Mouse (Mus musculus) T-helper 1 cell (primary cell): ENCODE results near the gene Sp7.

Source experiments
- in situ Hi-C: fragments of 300-600 bp; cut with MboI, MseI; formaldehyde crosslinking; loops from one replicate; pipeline ENCODE4 v1.15.1; 2025; ENCODE audit warnings: high pct_unique_total_duplicates

Gene Sp7

DNA sequence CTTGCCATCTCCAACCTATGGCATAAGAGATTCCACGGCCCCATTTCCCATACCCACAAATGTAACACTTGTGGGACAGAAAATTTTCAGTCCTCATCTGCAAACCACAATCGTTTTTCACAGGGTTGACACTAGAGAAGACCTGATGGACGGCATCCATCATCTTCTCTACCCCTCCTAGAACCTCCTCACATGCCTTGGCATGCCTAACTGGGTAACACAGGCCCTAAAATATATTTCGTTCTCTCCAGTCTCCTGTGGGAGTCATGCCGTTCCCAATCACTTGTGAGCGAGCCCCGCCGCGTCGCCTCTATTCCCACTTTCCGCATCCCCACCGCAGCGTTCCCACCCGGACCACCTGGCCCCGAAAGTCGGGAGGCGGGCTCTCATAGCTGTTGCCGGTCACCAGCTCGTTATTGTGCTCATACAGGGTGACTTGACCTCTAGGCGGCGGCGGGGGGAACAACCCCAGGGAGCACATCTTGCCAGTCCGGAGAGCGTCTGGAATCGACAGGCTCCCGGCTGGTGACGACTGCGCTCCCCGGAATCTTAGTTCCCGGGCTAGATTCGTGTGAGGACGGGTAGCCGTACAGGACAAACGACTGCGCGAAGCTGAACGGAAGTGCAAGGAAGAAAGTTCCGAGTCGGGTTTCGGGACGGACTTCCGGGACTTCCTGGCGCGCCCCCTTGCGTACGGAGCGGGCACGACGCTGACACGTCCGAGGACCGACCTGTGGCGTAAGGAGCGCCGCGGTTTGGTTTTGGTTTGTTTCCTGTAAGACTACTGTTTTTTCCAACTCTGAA, 16.6 kb downstream of the Sp7 start, which contains the start of gene Aaas:
Gene Aaas (minus strand): TSS at position 634 of the 804 bp plus-strand sequence.
- in situ Hi-C loops = no loop called here

DNA sequence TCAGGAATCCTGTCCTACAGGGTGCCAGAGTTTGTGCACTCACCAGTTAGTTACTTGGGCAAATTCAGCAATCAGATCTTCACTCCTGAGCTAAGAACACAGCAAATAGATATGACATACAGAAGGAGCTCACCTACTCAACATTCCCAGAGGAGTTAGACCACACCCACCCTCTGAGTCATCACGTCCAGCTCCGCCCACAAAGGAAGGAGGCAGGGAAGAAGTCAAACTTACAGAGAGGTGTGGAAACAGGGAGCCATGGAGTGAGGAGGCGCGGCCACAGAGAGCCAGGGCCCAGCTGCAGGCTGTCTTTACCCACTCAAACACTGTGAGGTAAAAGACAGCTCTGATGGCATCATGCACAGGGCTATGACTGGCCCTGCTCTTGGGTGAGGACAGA, 20.5 kb downstream of the Sp7 start:
- in situ Hi-C loops = loop anchor here (10.0 kb wide), 1 partner anchor 1092 kb away; the partner anchor contains the start of gene Nr4a1

DNA sequence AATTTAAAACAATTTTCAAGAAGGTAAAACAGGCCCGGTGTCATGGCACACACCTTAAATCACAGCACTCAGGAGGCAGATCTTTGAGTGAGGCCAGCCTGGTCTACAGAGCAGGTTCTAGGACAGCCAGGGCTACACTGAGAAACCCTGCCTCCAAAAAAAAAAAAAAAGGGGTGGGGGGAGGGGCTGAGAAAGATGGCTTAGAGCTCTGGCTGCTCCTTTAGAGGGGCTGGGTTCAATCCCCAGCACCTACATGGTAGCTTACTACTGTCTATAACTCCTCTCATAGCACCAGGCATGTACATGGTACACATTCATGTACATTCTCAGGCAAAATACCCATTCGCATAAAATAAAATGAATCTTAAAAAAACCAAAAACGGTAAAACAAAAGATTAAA, 22.5 kb downstream of the Sp7 start:
- in situ Hi-C loops = loop anchor here (10.0 kb wide), 1 partner anchor 1090 kb away; the partner anchor contains the start of gene Nr4a1

DNA sequence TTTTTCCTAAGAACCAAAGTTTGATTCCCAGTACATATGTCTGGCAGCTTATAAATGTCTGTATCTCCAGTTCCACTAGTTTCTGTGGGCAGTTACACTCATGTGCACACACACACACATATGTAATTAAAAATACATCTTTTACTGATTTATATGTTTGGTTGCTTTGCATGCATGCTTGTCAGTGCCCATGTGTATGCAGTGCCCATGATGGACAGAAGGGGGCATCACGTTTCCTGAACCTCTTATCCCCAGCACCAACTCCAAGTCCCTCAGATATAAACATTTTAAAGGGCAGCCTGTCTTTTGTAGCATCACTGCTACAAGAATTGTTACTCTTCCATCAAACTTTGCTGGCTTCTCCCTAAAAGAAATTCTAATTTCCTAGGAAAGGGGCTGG, 25.4 kb downstream of the Sp7 start:
- in situ Hi-C loops = loop anchor here (10.0 kb wide), 1 partner anchor 1087 kb away; the partner anchor contains the start of gene Nr4a1

DNA sequence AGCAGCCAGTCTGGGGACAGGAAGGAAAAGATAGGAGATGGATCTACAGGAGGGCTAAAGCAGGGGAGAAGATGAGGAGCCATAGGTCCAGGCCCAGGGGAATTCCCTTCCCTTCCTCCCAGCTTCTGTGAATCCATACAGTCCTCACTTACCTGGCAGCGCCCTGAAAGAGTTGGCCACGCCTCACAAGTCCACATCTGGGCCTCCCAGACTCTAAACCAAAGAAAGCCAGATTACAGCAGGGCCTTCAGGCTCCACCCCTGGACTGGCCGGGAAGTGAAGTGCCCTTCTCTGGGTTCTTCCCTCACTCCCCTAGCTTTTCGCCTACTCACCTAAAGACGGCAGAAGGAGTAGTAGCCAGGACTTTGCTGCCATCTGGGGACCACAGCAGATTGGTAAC, 27.4 kb downstream of the Sp7 start:
- in situ Hi-C loops = loop anchor here (5.0 to 10.0 kb wide), 2 partner anchors 33 to 1085 kb away; partner anchors contain the start of gene Nr4a1

DNA sequence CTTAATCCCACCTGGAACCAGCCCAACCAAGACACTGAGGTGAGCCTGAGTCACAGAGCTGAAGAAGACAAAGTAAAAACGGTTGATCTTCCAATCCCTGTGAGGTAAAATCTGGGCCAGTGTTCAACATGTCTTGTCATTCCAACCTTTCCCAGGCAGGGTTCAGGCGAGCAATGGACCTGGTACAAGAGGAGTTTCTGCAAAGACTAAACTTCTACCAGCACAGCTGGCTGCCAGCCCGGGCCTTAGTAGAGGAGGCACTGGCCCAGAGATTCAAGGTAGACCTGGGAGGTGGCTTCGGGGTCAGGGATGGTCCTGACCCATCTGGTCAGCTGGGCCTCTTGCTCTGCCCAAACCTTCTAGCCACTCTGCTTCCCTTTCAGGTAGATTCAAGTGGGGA, 30.0 kb downstream of the Sp7 start:
- in situ Hi-C loops = loop anchor here (5.0 kb wide), 1 partner anchor 35 kb away; no protein-coding TSS in a partner anchor

DNA sequence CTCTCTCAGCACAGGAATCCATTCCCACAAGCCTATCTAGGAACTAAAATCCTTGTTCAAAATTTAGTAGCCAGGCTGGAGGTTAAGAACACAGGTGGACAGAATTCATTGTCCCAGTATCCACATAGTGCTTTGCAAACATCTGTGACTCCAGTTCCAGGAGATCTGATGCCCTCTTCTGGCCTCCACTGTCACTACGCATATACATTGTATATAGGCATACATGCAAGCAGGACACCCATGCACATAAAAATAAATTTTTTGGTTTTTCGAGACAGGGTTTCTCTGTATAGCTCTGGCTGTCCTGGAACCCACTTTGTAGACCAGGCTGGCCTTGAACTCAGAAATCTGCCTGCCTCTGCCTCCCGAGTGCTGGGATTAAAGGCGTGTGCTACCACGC, 31.1 kb downstream of the Sp7 start:
- in situ Hi-C loops = loop anchor here (5.0 kb wide), 1 partner anchor 36 kb away; no protein-coding TSS in a partner anchor

DNA sequence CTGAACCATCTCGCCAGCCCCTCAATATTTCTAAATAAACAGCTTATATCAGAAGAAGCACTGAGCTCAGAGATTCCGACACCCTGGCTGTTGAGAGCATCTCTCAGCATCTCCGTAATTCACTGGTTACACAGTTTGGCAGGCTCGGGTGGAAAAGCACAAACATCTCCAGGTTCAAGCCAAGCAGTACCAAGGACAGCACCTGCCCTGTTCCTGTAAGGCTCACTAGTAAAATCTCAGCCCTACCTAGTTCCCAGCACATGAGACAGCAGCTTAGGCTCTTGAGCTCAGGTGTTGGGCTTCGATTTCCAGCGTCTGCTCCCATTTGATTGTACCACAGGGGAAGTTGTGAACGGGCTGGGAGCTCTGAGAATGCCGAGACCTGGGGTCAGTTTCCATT, 31.7 kb downstream of the Sp7 start:
- in situ Hi-C loops = loop anchor here (5.0 kb wide), 1 partner anchor 37 kb away; no protein-coding TSS in a partner anchor

DNA sequence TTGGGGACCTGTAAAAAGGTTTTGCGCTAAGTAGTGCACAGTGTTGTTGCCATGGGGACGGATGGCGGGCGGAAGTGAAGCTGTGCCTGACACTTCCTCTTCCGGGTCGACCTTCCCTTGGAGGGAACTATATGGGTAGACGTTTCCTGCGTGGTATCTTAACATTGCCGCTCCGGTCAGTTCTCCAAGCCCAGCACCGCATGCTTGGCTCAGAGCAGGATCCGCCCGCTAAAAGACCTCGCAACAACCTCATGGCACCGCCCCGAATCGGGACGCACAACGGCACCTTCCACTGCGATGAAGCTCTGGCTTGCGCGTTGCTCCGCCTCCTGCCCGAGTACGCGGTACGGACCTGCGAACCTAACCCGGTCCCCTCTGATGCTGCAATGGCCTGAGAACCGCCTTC, 35.4 kb downstream of the Sp7 start, which contains the start of gene Myg1:
Gene Myg1 (plus strand): TSS at position 100 of the 406 bp plus-strand sequence.
- in situ Hi-C loops = no loop called here

DNA sequence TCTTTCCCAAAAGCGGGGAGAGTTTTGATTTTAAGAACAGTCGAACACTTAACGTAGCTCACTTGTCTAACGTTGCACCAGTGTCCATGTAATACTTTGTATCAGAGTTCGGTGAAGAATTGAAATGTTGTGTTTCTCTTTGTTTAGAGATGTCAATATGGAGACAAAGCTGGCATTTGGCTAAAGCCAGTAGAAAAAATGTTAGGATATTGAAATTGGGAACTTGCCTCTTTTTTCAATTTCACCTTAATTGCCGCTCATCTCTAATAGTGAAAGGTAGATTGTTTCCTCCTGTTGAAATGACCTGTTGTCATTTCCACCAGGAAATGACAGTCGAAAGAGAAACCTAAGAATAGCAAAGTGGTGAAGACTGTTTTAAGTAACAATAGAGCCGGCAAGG, 40.1 kb downstream of the Sp7 start:
- in situ Hi-C loops = no loop called here

DNA sequence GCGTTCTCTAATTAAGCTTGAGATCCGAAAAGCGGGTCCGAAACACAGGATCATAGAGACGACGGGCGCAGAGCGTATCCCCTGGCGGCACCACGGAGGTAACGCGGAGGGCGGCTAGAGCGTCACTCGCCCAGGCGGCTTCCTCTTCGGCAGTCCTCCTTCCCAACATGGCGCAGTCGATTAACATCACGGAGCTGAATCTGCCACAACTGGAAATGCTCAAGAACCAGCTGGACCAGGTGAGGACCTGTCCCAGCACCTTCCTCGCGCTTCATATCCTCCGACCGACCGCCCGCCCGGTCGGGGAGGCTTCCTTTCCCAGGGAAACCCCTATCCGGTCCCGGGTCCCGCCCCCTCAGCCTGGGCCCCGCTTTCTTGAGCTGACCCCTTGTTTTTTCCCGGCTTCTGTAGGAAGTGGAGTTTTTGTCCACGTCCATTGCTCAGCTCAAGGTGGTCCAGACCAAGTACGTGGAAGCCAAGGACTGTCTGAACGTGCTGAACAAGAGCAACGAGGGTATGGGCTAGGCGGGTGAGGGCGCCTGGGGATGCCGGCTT, 40.9 kb downstream of the Sp7 start, which contains the start of gene Pfdn5:
Gene Pfdn5 (plus strand): TSS at position 95 of the 555 bp plus-strand sequence.
- in situ Hi-C loops = no loop called here

DNA sequence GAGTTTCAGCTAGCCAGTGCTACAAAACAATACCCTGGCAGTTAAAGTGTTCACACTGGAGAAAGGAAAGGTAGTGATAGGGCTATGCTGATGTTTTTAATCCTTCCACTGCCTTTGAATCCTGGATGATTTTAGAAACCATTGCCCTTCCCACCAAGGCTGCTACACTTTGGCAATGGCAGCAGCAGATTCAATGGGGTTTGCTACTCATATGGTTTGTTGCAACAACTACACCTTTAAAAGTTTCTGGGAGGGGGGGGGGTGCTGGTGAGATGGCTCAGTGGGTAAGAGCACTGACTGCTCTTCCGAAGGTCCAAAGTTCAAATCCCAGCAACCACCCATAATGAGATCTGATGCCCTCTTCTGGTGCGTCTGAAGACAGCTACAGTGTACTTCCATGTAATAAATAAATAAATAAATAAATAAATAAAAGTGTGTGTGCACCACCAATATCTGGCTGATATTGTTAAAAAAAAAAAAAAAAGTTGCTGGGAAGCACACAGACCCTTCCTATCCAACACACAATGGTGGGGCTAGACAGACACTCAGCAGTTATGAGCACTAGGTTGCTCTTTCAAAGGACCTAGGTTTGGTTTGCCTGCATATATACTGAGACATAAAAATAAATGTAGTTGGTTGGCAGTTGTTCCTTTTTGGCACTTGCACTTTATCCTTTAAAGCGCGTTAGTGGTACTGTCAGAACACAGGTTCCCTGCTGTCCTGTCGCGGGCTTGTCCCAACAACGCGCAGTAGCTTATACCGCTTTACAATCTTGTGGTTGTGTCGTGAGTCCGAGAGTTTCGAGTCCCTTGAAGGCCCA, 42.1 kb downstream of the Sp7 start:
- in situ Hi-C loops = no loop called here

DNA sequence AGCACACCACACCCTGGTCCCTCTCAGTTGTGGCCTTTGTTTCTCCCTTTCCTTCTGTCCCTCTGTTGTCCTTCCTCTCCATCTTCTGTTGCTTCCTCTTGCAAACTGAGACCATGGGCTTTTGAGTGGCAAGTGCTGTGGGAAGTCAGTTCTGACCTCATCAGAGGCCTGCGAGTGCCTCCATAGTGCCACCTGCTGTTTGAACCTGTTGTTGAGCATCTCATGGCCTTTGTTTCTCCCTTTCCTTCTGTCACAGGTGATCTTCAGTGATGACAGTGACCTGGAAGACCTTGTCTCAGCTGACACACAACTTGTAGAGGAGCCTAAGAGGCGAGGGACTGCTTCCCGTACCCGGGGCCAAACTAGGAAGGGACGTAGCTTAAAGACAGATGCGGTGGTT, 50.7 kb downstream of the Sp7 start:
- in situ Hi-C loops = no loop called here

DNA sequence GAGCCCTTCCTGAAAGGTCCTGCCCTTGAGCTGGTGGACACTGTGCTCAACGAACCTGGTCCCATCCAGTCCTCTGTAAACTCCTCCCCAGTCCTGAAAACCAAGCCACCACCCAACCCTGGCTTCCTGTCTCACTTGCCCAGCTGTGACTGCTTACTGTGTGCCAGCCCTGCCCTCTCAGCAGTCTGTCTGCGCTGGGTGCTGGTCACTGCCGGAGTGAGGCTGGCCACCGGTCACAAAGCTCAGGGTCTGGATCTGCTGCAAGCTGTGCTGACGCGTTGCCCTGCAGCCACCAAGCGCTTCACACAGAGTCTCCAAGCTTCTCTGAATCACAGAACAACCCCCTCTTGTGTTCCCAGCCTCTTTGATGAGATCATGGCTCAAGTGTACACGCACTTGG, 51.7 kb downstream of the Sp7 start:
- in situ Hi-C loops = no loop called here

DNA sequence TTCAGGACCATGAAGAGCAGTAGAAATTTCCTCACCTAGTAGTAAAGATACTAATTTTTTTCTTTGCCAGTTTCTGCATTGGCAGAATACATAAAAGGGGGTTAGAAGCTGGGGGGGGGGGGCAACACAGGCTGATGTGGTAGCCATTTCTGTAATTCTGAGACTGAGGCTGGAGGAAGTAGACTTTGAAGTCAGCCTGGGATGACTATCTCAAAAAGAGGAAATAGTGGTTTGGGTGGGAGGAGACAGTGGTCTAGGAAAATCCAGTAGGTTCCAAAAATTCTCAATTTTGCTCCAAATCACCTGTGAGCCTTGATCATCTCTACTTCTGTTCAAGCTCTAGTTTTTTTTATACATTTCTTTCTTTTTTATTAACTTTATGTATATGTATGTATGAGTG, 55.5 kb downstream of the Sp7 start:
- in situ Hi-C loops = no loop called here

DNA sequence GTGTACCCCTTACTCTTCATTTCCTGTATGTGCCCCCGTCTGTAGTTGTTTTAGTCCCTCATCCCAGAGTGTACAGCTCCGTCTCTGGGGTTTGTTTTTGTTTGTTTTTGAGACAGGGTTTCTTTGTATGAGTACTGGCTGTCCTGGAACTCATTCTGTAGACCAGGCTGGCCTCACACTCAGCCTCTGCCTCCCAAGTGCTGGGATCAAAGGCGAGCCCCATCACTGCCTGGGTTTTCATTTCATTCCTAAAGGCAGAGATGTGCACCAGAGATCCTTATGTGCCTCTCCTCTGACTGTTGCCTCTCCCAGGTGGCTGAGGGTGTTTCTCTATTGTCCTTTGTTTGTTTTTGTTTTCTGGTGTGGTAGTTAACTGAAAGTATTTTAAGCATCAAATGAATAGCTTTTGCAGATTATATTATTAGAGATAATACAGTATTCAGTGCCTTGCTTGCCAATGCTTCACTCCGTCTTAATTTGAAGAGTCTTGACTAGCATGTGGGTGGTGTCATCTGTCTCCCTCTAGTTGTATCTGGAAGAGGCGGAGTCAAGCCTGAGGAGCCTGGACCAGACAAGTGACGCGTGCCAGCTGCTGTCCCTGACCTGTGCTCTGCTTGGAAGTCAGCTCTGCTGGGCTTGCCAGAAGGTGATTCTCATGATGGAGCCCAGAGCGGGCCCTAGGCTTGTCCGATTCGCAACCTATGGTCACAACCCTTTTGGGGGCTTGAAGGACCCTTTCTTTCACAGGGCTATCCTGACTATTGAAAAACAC, 56.7 kb downstream of the Sp7 start:
- in situ Hi-C loops = no loop called here

DNA sequence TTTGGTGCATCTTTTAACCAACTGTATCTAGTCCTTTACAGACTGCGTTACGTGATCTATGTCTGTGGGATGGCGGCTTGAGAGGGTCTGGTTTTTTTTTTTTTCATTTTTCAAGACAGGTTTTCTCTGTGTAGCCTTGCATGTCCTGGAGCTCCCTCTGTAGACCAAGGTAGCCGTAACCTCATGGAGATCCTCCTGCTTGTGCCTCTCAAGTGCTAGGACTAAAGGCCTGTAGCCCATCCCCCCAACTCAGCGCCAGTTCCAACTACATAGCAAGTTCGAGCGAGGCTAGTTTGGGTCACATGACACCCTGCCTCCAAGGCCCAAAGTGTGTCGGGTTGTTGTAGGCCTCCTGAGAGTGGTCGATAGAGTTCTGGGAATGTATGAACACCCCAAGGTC, 58.3 kb downstream of the Sp7 start:
- in situ Hi-C loops = no loop called here
